Mouse (Mus musculus) lung, postnatal 10 days (tissue): ENCODE measurements around the gene Il10rb.

ENCODE experiments used
- DNase-seq: peaks from one replicate; pipeline ENCODE4 v3.0.0; 2021

Il10rb gene

GRCm38 (mm10) chr16:91452363-91452896 lies 46.5 kb downstream of the Il10rb start:
- DNase-seq: peak; percentile 80

- DNase-seq: no peak
These were observed 49.9 kb downstream of the Il10rb start for GRCm38 (mm10) chr16:91455868-91456267.

GRCm38 (mm10) chr16:91458301-91458746 lies 52.4 kb downstream of the Il10rb start:
- DNase-seq: no peak

GRCm38 (mm10) chr16:91458976-91459375 lies 53.0 kb downstream of the Il10rb start:
- peak; percentile 62 for DNase-seq

- DNase-seq: no peak
These were observed 53.4 kb downstream of the Il10rb start for GRCm38 (mm10) chr16:91459396-91459795.

GRCm38 (mm10) chr16:91459841-91460370 lies 53.9 kb downstream of the Il10rb start:
- no peak for DNase-seq

GRCm38 (mm10) chr16:91461066-91461638 lies 55.2 kb downstream of the Il10rb start:
- peak; percentile 56 for DNase-seq

GRCm38 (mm10) chr16:91461773-91462181 lies 55.8 kb downstream of the Il10rb start:
- DNase-seq: no peak

- no peak for DNase-seq
These were observed 56.7 kb downstream of the Il10rb start for GRCm38 (mm10) chr16:91462644-91463043.

- DNase-seq: no peak
These were observed 57.4 kb downstream of the Il10rb start for GRCm38 (mm10) chr16:91463400-91463799.

GRCm38 (mm10) chr16:91463836-91464400 lies 58.0 kb downstream of the Il10rb start:
- no peak for DNase-seq

GRCm38 (mm10) chr16:91464594-91465504 lies 58.9 kb downstream of the Il10rb start:
- DNase-seq: peak; percentile 91

- DNase-seq: no peak
These were observed 59.7 kb downstream of the Il10rb start for GRCm38 (mm10) chr16:91465505-91466240.

- DNase-seq: peak; percentile 86
These were observed 60.6 kb downstream of the Il10rb start for GRCm38 (mm10) chr16:91466566-91466965.

- DNase-seq: no peak
These were observed 64.5 kb downstream of the Il10rb start for GRCm38 (mm10) chr16:91470470-91470869.

- no peak for DNase-seq
These were observed 65.5 kb downstream of the Il10rb start for GRCm38 (mm10) chr16:91471481-91471880.
